Mouse (Mus musculus): ENCODE results near the gene Ints4. TPM values are rescaled to one million over a fixed set of nuclear protein-coding genes. Genes with fewer than 3 reads are reported as not detected.

Ints4 gene
- polyA plus RNA-seq, 1 experiment from 2014 or later: 39.2 TPM

GRCm38 (mm10) chr7:97546462-97546861 lies 65.7 kb downstream of the Ints4 start:
- Histone ChIP-seq H3K27ac (replicated peaks) (no peak overlapping the region), H3K4me2 (no peak overlapping the region), H3K36me3 (peaks cover 19% of the 10 kb centered on the region), H3K9ac (replicated peaks) (no peak overlapping the region), H3K4me3 (replicated peaks) (no peak overlapping the region), H3K4me1 (0 out of 2 replicates have a peak, but pooled peaks cover 4% of the 10 kb centered on the region), H3K9me3 (replicated peaks) (no peaks in the 10 kb centered on the region), H3K27me3 (replicated peaks) (no peaks in the 10 kb centered on the region)
- ATAC-seq (ENCODE audit: low FRiP score): no peak
- WGBS: 82% methylated on average over 2 of the region's 2 CpGs

- Histone ChIP-seq H3K9me3 (replicated peaks) (no peaks in the 10 kb centered on the region), H3K27me3 (replicated peaks) (no peaks in the 10 kb centered on the region), H3K4me1 (0 out of 2 replicates have a peak, but pooled peaks cover 4% of the 10 kb centered on the region), H3K27ac (replicated peaks) (no peak overlapping the region), H3K9ac (replicated peaks) (no peak overlapping the region), H3K4me3 (replicated peaks) (no peak overlapping the region), H3K4me2 (no peak overlapping the region), H3K36me3 (no peaks in the 10 kb centered on the region)
- 97% methylated on average over 10 of the region's 10 CpGs for WGBS
- no peak for ATAC-seq (ENCODE audit: low FRiP score)
Observed at GRCm38 (mm10) chr7:97549301-97549700, 68.5 kb downstream of the Ints4 start.

GRCm38 (mm10) chr7:97550673-97551072 lies 69.9 kb downstream of the Ints4 start:
- Histone ChIP-seq H3K4me3 (replicated peaks) (no peak overlapping the region), H3K27ac (replicated peaks) (no peak overlapping the region), H3K9ac (replicated peaks) (no peak overlapping the region), H3K4me1 (0 out of 2 replicates have a peak, but pooled peaks cover 4% of the 10 kb centered on the region), H3K36me3 (no peaks in the 10 kb centered on the region; the same call in 1 of the 2 replicates), H3K27me3 (replicated peaks) (no peaks in the 10 kb centered on the region), H3K9me3 (replicated peaks) (no peaks in the 10 kb centered on the region), H3K4me2 (no peak overlapping the region)
- no peak for ATAC-seq (ENCODE audit: low FRiP score)
- WGBS: 90% methylated on average over 9 of the region's 9 CpGs

- WGBS: 91% methylated on average over 2 of the region's 2 CpGs
- no peak for ATAC-seq (ENCODE audit: low FRiP score)
- H3K27ac ChIP-seq (replicated peaks): no peak overlapping the region
- H3K9ac ChIP-seq (replicated peaks): no peak overlapping the region
- no peak overlapping the region for H3K4me2 ChIP-seq
- no peak overlapping the region for H3K4me3 ChIP-seq (replicated peaks)
- H3K9me3 ChIP-seq (replicated peaks): no peaks in the 10 kb centered on the region
- no peaks in the 10 kb centered on the region for H3K36me3 ChIP-seq
- H3K4me1 ChIP-seq: peaks cover 7% of the 10 kb centered on the region
- no peaks in the 10 kb centered on the region for H3K27me3 ChIP-seq (replicated peaks)
Observed at GRCm38 (mm10) chr7:97563576-97563975, 82.8 kb downstream of the Ints4 start.

GRCm38 (mm10) chr7:97569372-97569771 lies 88.6 kb downstream of the Ints4 start:
- no peaks in the 10 kb centered on the region for H3K27me3 ChIP-seq (replicated peaks)
- H3K4me3 ChIP-seq (replicated peaks): no peak overlapping the region
- ATAC-seq (ENCODE audit: low FRiP score): no peak
- peaks cover 8% of the 10 kb centered on the region; the same call in 1 of the 2 replicates for H3K36me3 ChIP-seq
- H3K4me2 ChIP-seq: no peak overlapping the region
- no peaks in the 10 kb centered on the region for H3K4me1 ChIP-seq
- 89% methylated on average over 4 of the region's 4 CpGs for WGBS
- no peak overlapping the region for H3K27ac ChIP-seq (replicated peaks)
- H3K9me3 ChIP-seq (replicated peaks): no peaks in the 10 kb centered on the region
- H3K9ac ChIP-seq (replicated peaks): no peak overlapping the region

- 87% methylated on average over 1 of the region's 1 CpGs for WGBS
- Histone ChIP-seq H3K27me3 (replicated peaks) (no peaks in the 10 kb centered on the region), H3K9ac (replicated peaks) (no peak overlapping the region), H3K4me3 (replicated peaks) (no peak overlapping the region), H3K27ac (replicated peaks) (no peak overlapping the region), H3K4me2 (no peak overlapping the region), H3K9me3 (replicated peaks) (no peaks in the 10 kb centered on the region), H3K36me3 (peaks cover 11% of the 10 kb centered on the region; the same call in 1 of the 2 replicates), H3K4me1 (no peaks in the 10 kb centered on the region)
- ATAC-seq (ENCODE audit: low FRiP score): no peak
Observed at GRCm38 (mm10) chr7:97570389-97570788, 89.6 kb downstream of the Ints4 start.

GRCm38 (mm10) chr7:97578361-97579066 lies 97.8 kb downstream of the Ints4 start:
- 0 out of 2 replicates have a peak, but pooled peaks have one; percentile 2 for ATAC-seq (ENCODE audit: low FRiP score)
- Histone ChIP-seq H3K36me3 (peaks cover 10% of the 10 kb centered on the region; the same call in 1 of the 2 replicates), H3K4me3 (replicated peaks) (peak overlapping the region; percentile 100), H3K27ac (replicated peaks) (peak overlapping the region; percentile 99), H3K27me3 (replicated peaks) (no peaks in the 10 kb centered on the region), H3K9me3 (replicated peaks) (no peaks in the 10 kb centered on the region), H3K4me2 (peak overlapping the region; percentile 64), H3K9ac (replicated peaks) (peak overlapping the region; percentile 100), H3K4me1 (peaks cover 17% of the 10 kb centered on the region)
- 34% methylated on average over 8 of the region's 8 CpGs for whole genome bisulfite sequencing

- Histone ChIP-seq H3K4me3 (replicated peaks) (peak within 1 kb of the TSS; percentile 100), H3K9ac (replicated peaks) (peak within 1 kb of the TSS; percentile 100), H3K9me3 (replicated peaks) (no peaks in the 10 kb centered on the region), H3K27ac (replicated peaks) (peak within 1 kb of the TSS; percentile 99), H3K4me1 (peaks cover 19% of the 10 kb centered on the region), H3K27me3 (replicated peaks) (no peaks in the 10 kb centered on the region), H3K36me3 (peaks cover 5% of the 10 kb centered on the region; the same call in 1 of the 2 replicates), H3K4me2 (peak within 1 kb of the TSS; percentile 64)
- WGBS: under 1% methylated on average over 60 of the region's 68 CpGs
- ATAC-seq (ENCODE audit: low FRiP score): peak; percentile 96
Observed at GRCm38 (mm10) chr7:97579067-97579975, 98.6 kb downstream of the Ints4 start, which contains the start of the genes Aamdc and Rsf1. Aamdc (minus strand) TSS chr7:97579497. Rsf1 (plus strand) TSS chr7:97579889.

- Histone ChIP-seq H3K4me1 (peaks cover 22% of the 10 kb centered on the region), H3K9me3 (replicated peaks) (no peaks in the 10 kb centered on the region), H3K27ac (replicated peaks) (peak overlapping the region; percentile 99), H3K4me2 (peak overlapping the region; percentile 64), H3K27me3 (replicated peaks) (no peaks in the 10 kb centered on the region), H3K4me3 (replicated peaks) (peak overlapping the region; percentile 100), H3K9ac (replicated peaks) (peak overlapping the region; percentile 100), H3K36me3 (0 out of 2 replicates have a peak, but pooled peaks cover 2% of the 10 kb centered on the region)
- WGBS: under 1% methylated on average over 61 of the region's 65 CpGs
- peak; percentile 53 for ATAC-seq (ENCODE audit: low FRiP score)
Observed at GRCm38 (mm10) chr7:97579976-97580842, 99.5 kb downstream of the Ints4 start.

- peak; percentile 57 for ATAC-seq (ENCODE audit: low FRiP score)
- Histone ChIP-seq H3K9ac (replicated peaks) (peak overlapping the region; percentile 100), H3K4me2 (peak overlapping the region; percentile 64), H3K27me3 (replicated peaks) (no peaks in the 10 kb centered on the region), H3K9me3 (replicated peaks) (no peaks in the 10 kb centered on the region), H3K27ac (replicated peaks) (peak overlapping the region; percentile 99), H3K4me3 (replicated peaks) (peak overlapping the region; percentile 100), H3K36me3 (0 out of 2 replicates have a peak, but pooled peaks cover 2% of the 10 kb centered on the region), H3K4me1 (peaks cover 22% of the 10 kb centered on the region)
- under 1% methylated on average over 11 of the region's 11 CpGs for WGBS
Observed at GRCm38 (mm10) chr7:97580843-97581214, 100.1 kb downstream of the Ints4 start.

- no peaks in the 10 kb centered on the region for H3K36me3 ChIP-seq
- H3K9ac ChIP-seq (replicated peaks): no peak overlapping the region
- WGBS: 78% methylated on average over 5 of the region's 5 CpGs
- no peak overlapping the region for H3K4me3 ChIP-seq (replicated peaks)
- no peaks in the 10 kb centered on the region for H3K9me3 ChIP-seq (replicated peaks)
- no peak for ATAC-seq (ENCODE audit: low FRiP score)
- no peak overlapping the region for H3K27ac ChIP-seq (replicated peaks)
- H3K4me2 ChIP-seq: no peak overlapping the region
- H3K27me3 ChIP-seq (replicated peaks): no peaks in the 10 kb centered on the region
- peaks cover 27% of the 10 kb centered on the region for H3K4me1 ChIP-seq
Observed at GRCm38 (mm10) chr7:97588506-97588905, 107.8 kb downstream of the Ints4 start.
